Mouse (Mus musculus): ENCODE results near the gene Arhgap1. TPM values are rescaled to one million over a fixed set of nuclear protein-coding genes. Genes with fewer than 3 reads are reported as not detected.

Gene Arhgap1
- polyA plus RNA-seq, 1 experiment from 2014 or later: 99.9 TPM

DNA sequence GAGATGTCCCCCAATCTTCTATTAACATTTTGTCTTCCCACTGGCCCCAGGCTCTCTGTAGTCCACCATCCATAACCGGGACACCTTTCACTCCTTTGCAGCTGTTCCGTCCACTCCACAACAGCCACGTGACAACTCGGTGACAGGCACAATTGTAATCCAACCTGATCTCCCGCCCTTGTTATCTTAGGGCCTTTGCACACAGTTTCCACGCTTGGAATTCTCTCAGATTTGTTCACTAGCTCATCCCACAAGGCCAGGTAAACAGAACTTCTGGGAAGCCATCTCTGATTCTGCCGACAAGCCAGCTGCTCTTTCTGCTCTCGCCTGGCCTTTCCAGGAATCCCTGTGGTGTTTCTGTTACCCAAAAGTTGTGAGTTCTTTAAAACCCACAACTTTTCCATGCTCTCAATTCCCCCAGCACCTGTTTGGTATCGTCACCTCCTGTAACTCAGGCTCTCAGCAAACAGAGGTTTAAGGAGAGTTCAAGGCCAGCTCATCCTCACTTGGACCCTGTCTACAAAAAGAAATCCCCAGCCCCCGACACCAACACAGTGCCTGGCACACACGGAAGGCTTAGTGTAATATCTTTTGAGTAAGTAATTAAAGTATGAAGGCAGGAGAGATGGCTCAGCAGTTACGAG lies 16.2 kb upstream of the Arhgap1 start:
- Histone ChIP-seq H3K4me1 (no peaks in the 10 kb centered on the region), H3K9me3 (no peaks in the 10 kb centered on the region), H3K27me3 (replicated peaks) (no peaks in the 10 kb centered on the region), H3K36me3 (replicated peaks) (no peaks in the 10 kb centered on the region), H3K9ac (no peak overlapping the region), H3K4me3 (no peak overlapping the region), H3K27ac (no peak overlapping the region), H3K4me2 (no peak overlapping the region)
- 80% methylated on average over 12 of the region's 12 CpGs for WGBS
- ATAC-seq (replicated peaks): no peak

DNA sequence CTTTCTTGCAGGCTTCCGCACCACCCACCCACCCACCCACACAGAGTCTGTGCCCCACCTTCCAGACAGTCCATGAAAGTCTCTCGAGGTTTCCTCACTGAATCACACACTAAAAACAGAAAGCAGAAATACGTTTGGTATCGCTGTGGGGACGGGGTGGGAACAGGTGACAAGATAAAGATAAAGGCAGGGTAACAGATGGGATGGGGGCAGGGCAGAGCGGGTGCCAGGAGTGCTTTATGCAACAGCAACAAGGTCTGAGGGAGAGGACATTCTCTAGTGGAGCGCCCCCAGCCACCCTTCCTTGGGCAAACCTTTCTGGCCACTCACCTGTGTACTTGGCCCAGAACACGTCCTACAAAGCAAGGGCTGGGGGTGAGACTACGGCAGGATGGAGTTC lies 14.8 kb upstream of the Arhgap1 start:
- Histone ChIP-seq H3K27ac (no peak overlapping the region), H3K36me3 (replicated peaks) (no peaks in the 10 kb centered on the region), H3K9me3 (no peaks in the 10 kb centered on the region), H3K9ac (no peak overlapping the region), H3K4me2 (no peak overlapping the region), H3K27me3 (replicated peaks) (no peaks in the 10 kb centered on the region), H3K4me1 (no peaks in the 10 kb centered on the region), H3K4me3 (no peak overlapping the region)
- WGBS: 88% methylated on average over 9 of the region's 9 CpGs
- no peak for ATAC-seq (replicated peaks)

DNA sequence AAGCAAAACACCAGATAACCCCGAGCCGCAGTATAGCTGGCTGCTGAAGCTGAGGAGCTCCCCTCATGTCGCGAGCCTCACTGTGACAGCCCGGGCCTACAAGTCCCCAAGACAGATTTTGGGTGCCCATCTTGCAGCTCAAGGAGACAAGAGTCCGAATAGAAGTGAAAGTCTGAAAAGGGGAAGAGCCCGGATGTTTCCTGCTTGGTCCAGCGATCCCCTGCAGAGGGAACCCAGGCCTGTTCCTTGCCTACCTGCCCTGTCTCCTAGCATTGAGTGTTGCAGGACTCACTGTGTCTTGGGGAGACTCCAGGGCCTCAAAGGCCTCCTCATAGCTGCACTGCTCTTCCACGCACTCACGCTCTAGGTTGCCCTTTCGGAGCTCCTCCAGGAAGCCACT lies 14.2 kb upstream of the Arhgap1 start:
- no peak for ATAC-seq (replicated peaks)
- Histone ChIP-seq H3K9me3 (no peaks in the 10 kb centered on the region), H3K4me2 (no peak overlapping the region), H3K4me1 (no peaks in the 10 kb centered on the region), H3K4me3 (no peak overlapping the region), H3K27me3 (replicated peaks) (no peaks in the 10 kb centered on the region), H3K36me3 (replicated peaks) (no peaks in the 10 kb centered on the region), H3K9ac (no peak overlapping the region), H3K27ac (no peak overlapping the region)
- WGBS: 87% methylated on average over 11 of the region's 11 CpGs

DNA sequence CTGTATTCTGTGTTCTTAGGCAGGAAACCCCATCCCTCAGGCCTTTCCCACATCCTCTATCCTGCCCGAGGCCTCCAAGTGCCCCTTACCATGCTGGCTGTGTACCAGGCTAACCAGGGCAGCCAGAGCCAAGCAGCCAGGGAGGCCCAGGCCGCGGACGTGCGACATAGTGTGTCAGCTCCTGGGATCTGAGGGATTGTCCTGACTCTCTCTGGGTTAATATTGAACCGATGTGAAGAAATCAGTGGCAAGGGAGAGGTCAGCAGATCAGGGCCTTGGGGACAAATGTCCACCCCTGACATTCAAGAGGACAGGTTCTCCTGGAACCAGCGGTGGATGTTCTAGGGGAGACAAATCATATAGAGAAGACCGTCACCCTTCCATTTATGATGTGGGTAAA lies 13.4 kb upstream of the Arhgap1 start, which contains the start of gene F2:
Gene F2, minus strand, starts transcription at position 186 of the 400 bp plus-strand sequence.
- H3K4me3 ChIP-seq: no peak within 1 kb of the TSS
- no peak within 1 kb of the TSS for H3K4me2 ChIP-seq
- H3K27me3 ChIP-seq (replicated peaks): no peaks in the 10 kb centered on the region
- H3K36me3 ChIP-seq (replicated peaks): no peaks in the 10 kb centered on the region
- WGBS: 92% methylated on average over 8 of the region's 8 CpGs
- ATAC-seq (replicated peaks): no peak
- no peaks in the 10 kb centered on the region for H3K4me1 ChIP-seq
- no peak within 1 kb of the TSS for H3K27ac ChIP-seq
- H3K9ac ChIP-seq: no peak within 1 kb of the TSS
- H3K9me3 ChIP-seq: no peaks in the 10 kb centered on the region

DNA sequence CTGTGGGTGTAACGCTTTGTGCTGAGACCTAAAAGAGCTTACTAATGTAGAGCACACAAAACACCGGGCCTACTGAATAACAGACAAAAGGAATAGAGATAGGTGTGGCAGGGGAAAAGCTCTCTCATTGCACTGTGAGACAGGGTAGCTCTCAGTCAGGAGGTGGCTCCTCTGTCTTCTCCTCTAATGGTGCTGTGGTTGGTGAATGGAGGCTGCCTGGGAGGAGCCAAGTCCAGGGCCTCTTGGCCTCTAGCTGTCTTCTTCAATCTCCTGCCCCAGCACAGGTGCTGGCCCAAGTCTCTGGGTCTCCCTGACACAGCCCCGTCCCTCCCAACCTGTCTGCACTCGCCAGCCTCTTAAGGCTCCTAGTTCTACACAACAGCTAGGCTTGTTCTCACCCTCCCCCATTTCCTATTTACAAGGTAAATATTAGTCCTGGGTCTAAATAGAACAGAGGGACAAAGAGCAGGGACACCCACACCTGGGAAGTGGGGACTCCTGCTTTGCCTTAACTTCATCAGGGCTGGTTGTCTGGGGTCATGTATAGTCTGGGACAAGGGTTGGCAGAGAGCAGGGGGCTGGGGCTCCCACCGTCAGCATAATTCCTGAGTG lies 12.8 kb upstream of the Arhgap1 start:
- WGBS: 80% methylated on average over 5 of the region's 5 CpGs

DNA sequence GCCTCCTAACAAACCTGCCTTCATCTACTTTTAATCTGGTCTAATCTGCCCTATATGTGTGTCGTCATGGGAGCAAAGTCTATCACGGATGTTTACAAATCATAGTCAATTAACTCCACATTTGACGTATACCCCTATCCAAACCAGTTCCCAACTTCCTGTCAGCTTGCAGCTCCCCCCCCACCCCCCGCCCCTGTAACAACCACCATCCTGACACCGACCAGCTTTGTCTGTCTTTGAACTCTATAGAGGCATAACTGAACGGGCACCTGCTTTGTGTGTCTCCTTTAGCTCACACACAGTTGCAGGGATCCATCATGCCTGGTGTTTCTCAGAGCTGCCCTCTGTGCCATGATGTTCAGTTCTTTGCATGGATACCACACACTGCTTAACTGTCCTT lies 10.7 kb upstream of the Arhgap1 start:
- H3K4me2 ChIP-seq: no peak overlapping the region
- no peaks in the 10 kb centered on the region for H3K4me1 ChIP-seq
- 86% methylated on average over 6 of the region's 6 CpGs for WGBS
- ATAC-seq (replicated peaks): no peak
- no peak overlapping the region for H3K27ac ChIP-seq
- no peak overlapping the region for H3K9ac ChIP-seq
- H3K4me3 ChIP-seq: no peak overlapping the region
- no peaks in the 10 kb centered on the region for H3K27me3 ChIP-seq (replicated peaks)
- peaks cover 10% of the 10 kb centered on the region for H3K36me3 ChIP-seq (replicated peaks)
- H3K9me3 ChIP-seq: no peaks in the 10 kb centered on the region

More for the DNA sequence above, 12.8 kb upstream of the Arhgap1 start:
- Histone ChIP-seq H3K27ac (no peak overlapping the region), H3K4me2 (no peak overlapping the region), H3K9me3 (no peaks in the 10 kb centered on the region), H3K9ac (no peak overlapping the region), H3K27me3 (replicated peaks) (no peaks in the 10 kb centered on the region), H3K4me1 (no peaks in the 10 kb centered on the region), H3K4me3 (no peak overlapping the region), H3K36me3 (replicated peaks) (no peaks in the 10 kb centered on the region)
- ATAC-seq (replicated peaks): no peak

DNA sequence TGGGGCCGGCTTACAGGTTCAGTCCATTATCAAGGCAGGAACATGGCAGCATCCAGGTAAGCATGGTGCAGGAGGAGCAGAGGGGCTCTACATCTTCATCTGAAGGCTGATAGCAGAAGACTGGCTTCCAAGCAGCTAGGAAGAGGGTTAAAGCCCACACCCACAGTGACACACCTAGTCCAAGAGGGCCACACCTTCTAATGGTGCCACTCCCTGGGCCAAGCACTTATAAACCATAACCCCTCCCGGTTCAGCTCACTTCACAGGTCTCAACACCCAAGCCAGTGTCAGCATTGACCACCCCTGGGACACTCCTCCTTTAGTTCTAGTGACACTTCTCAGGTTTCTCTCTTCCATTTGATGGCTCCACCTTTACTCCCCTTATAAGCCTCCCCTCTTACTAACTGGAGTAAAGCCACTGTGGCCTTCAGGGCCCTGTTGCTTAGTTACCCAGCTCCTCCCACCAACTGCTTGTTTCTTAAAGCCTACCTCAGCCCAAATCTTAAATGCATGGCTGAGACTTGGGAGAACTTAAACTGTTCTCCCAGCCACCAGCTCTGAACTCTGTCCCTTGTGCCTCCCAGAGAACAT lies 6.7 kb upstream of the Arhgap1 start:
- Histone ChIP-seq H3K27ac (no peak overlapping the region), H3K4me2 (no peak overlapping the region), H3K9me3 (no peaks in the 10 kb centered on the region), H3K4me1 (peaks cover 3% of the 10 kb centered on the region; the same call in 1 of the 2 replicates), H3K4me3 (no peak overlapping the region), H3K27me3 (replicated peaks) (no peaks in the 10 kb centered on the region), H3K9ac (no peak overlapping the region), H3K36me3 (replicated peaks) (peaks cover 43% of the 10 kb centered on the region)
- ATAC-seq (replicated peaks): no peak
- WGBS: 87% methylated on average over 2 of the region's 2 CpGs

DNA sequence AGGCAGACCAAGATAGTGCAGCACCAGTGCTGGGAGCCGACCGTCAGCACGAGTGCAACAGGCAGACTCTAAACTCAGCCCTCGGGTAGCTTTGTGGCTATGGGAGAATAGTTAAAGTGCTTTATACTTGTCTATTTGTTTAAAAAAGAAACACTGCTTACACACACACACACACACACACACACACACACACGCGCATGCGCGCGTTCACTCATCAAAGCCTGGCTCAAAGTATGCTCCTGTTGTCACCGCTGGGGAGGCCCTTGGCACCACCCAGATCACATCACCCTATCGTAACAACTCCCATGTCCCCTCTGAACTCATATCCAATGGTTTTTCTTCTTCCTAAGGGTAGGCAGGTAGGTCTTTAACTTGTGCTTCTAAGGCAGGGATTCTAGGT lies 5.6 kb upstream of the Arhgap1 start:
- Histone ChIP-seq H3K9me3 (no peaks in the 10 kb centered on the region), H3K9ac (no peak overlapping the region), H3K4me2 (no peak overlapping the region), H3K36me3 (replicated peaks) (peaks cover 44% of the 10 kb centered on the region), H3K4me1 (peaks cover 13% of the 10 kb centered on the region), H3K27ac (no peak overlapping the region), H3K4me3 (no peak overlapping the region), H3K27me3 (replicated peaks) (no peaks in the 10 kb centered on the region)
- ATAC-seq (replicated peaks): no peak
- WGBS: 94% methylated on average over 11 of the region's 11 CpGs

DNA sequence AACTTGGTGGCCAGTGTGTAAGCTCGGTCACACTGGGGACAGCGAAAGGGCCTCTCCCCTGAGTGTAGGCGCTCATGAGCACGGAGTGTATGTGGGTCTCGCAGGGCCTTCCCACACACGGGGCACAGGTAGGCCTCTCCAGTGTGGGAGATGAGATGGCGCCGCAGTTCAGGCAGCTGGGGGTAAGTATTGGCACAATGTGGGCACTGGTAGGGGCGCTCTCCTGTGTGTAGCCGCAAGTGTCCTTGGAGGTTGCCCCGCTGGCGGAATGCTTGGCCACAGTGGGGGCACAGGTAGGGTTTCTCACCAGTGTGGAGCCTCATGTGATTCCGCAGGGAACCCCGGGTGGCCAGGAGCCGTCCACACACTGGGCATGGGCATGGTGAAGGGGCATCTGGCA lies 4.3 kb upstream of the Arhgap1 start:
- WGBS: 97% methylated on average over 15 of the region's 15 CpGs
- no peaks in the 10 kb centered on the region for H3K27me3 ChIP-seq (replicated peaks)
- H3K9ac ChIP-seq: no peak overlapping the region
- H3K4me1 ChIP-seq: peaks cover 15% of the 10 kb centered on the region
- no peak for ATAC-seq (replicated peaks)
- no peak overlapping the region for H3K27ac ChIP-seq
- H3K36me3 ChIP-seq (replicated peaks): peaks cover 44% of the 10 kb centered on the region
- no peak overlapping the region for H3K4me3 ChIP-seq
- H3K4me2 ChIP-seq: no peak overlapping the region
- H3K9me3 ChIP-seq: no peaks in the 10 kb centered on the region

DNA sequence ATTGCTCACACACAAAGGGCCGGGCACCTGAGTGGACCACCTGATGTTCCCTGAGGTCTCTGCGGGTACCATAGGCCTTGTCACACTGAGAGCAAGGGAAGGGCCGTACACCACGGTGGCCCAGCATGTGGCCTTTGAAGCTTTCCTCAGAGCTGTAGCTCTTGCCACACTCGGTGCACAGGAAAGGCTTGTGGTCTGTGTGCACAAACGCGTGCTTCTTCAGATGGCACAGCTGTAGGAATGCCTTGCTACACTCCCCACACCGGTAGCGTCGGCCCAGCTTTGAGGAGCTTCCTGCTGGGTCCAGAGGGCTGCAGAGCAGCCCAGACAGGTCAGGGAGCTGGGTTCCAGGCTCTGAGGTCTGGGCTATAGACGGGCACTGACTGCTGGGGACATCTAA lies 3.8 kb upstream of the Arhgap1 start:
- WGBS: 95% methylated on average over 11 of the region's 11 CpGs
- Histone ChIP-seq H3K4me2 (no peak overlapping the region), H3K27ac (no peak overlapping the region), H3K27me3 (replicated peaks) (no peaks in the 10 kb centered on the region), H3K4me3 (no peak overlapping the region), H3K9ac (no peak overlapping the region), H3K4me1 (peaks cover 18% of the 10 kb centered on the region), H3K9me3 (no peaks in the 10 kb centered on the region), H3K36me3 (replicated peaks) (peaks cover 44% of the 10 kb centered on the region)
- no peak for ATAC-seq (replicated peaks)

DNA sequence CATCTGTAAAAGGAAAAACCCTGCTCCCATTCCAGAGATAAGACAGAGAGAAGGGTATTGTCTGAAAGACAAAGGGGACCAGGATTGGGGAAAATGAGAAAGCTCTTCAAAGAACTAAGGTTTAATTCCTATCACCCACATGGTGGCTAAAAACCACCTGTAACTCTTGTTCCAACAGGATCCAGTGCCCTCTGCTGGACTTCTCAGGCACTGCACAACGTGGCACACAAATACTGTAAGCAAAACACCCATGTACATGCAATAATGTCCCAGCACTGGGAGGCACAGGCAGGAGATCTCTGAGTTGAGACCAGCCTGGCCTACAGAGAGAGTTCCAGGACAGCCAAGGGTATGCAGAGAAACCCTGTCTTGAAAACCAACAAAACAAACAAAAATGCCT lies 2.9 kb upstream of the Arhgap1 start:
- Histone ChIP-seq H3K9me3 (no peaks in the 10 kb centered on the region), H3K36me3 (replicated peaks) (peaks cover 44% of the 10 kb centered on the region), H3K4me1 (peaks cover 28% of the 10 kb centered on the region), H3K4me2 (no peak overlapping the region), H3K9ac (no peak overlapping the region), H3K27me3 (replicated peaks) (no peaks in the 10 kb centered on the region), H3K27ac (no peak overlapping the region), H3K4me3 (no peak overlapping the region)
- ATAC-seq (replicated peaks): no peak
- WGBS: 26% methylated on average over 1 of the region's 1 CpGs

DNA sequence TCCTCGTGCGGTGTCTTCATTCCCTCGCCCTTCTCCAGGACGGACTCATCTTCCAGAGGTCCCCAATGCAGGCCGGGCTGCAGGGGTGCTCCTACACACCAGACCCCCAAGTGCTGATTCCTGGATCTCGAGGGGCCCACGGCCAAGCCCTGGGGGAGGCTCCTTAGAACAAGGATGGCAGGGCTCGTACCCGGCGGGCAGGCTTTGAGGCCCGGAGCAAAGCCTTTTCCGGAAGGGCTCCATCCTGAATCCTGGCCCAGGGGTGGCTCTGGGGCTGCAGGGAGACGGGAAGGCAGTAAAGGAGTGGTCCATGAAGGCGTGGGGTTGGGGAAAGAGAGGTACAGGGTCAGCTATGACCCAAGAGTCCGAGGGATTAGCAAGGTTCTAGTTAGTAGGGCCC lies 508 bp upstream of the Arhgap1 start:
- peak overlapping the region; percentile 100 for H3K4me2 ChIP-seq
- H3K4me1 ChIP-seq: peaks cover 39% of the 10 kb centered on the region
- 2% methylated on average over 15 of the region's 15 CpGs for WGBS
- peak overlapping the region; percentile 89 for H3K4me3 ChIP-seq
- no peaks in the 10 kb centered on the region for H3K9me3 ChIP-seq
- no peaks in the 10 kb centered on the region for H3K27me3 ChIP-seq (replicated peaks)
- peak overlapping the region; percentile 92 for H3K9ac ChIP-seq
- H3K36me3 ChIP-seq (replicated peaks): peaks cover 31% of the 10 kb centered on the region
- peak overlapping the region; percentile 87 for H3K27ac ChIP-seq
- ATAC-seq (replicated peaks): peak; percentile 18; the same call in 1 of the 2 replicates

Data from midbrain, embryonic 15.5 days (tissue).